Mouse (Mus musculus) heart, embryonic 14.5 days (tissue): ENCODE results near the gene Ly6g6e. TPM values are rescaled to one million over a fixed set of nuclear protein-coding genes. Genes with fewer than 3 reads are reported as not detected.

Source experiments
- ATAC-seq: fragments of 200-750 bp; cut with Nextera tagmentation; 2 replicates; pipeline ENCODE4 v1.8.0; 2017; ENCODE audit warnings: low read depth, moderate TSS enrichment; ENCODE audit not compliant: insufficient number of reproducible peaks, insufficient read depth, low FRiP score
- H3K27ac ChIP-seq, 2 experiments: fragments of 200-500 bp in 1 of 2; fragments of 300-500 bp in 1 of 2; sonication (generic) in 1 of 2; replicated peaks in 1 of 2; 2 replicates each; pipeline ENCODE4 v1.5.1; 2012 to 2014; ENCODE audit warnings: low read depth in 2 of 2, low read length in 2 of 2, control low read depth in 1 of 2, mild to moderate bottlenecking in 1 of 2, mixed read lengths in 1 of 2; ENCODE audit not compliant: control insufficient read depth in 1 of 2, insufficient read depth in 1 of 2
- H3K27me3 ChIP-seq: fragments of 300-500 bp; sonication (generic); 2 replicates; pipeline ENCODE4 v1.6.1; 2014; ENCODE audit warnings: mild to moderate bottlenecking, low read length, control low read depth; ENCODE audit not compliant: control insufficient read depth, insufficient read depth
- H3K36me3 ChIP-seq: fragments of 300-500 bp; sonication (generic); 2 replicates; pipeline ENCODE4 v1.6.1; 2014; ENCODE audit warnings: mild to moderate bottlenecking, control low read depth, low read length, mixed read lengths; ENCODE audit not compliant: control insufficient read depth, insufficient read depth
- H3K4me1 ChIP-seq, 2 experiments: fragments of 200-500 bp in 1 of 2; fragments of 300-500 bp in 1 of 2; sonication (generic) in 1 of 2; 2 replicates each; pipeline ENCODE4 v1.6.1; 2012 to 2014; ENCODE audit warnings: low read length in 2 of 2, control low read depth in 1 of 2, mixed read lengths in 1 of 2; ENCODE audit not compliant: control insufficient read depth in 2 of 2, insufficient read depth in 2 of 2
- H3K4me2 ChIP-seq: fragments of 300-500 bp; sonication (generic); 2 replicates; pipeline ENCODE4 v1.6.1; 2014; ENCODE audit warnings: mild to moderate bottlenecking, low read length
- H3K4me3 ChIP-seq, 2 experiments: fragments of 200-500 bp in 1 of 2; fragments of 300-500 bp in 1 of 2; sonication (generic) in 1 of 2; 2 replicates each; pipeline ENCODE4 v1.5.1; 2012 to 2014; ENCODE audit warnings: low read length in 2 of 2, mild to moderate bottlenecking in 2 of 2, control low read depth in 1 of 2, low read depth in 1 of 2, moderate library complexity in 1 of 2; ENCODE audit not compliant: control insufficient read depth in 1 of 2, insufficient read depth in 1 of 2
- H3K9ac ChIP-seq: fragments of 300-500 bp; sonication (generic); 2 replicates; pipeline ENCODE4 v1.6.1; 2014; ENCODE audit warnings: mild to moderate bottlenecking, low read length
- H3K9me3 ChIP-seq: fragments of 300-500 bp; sonication (generic); 2 replicates; pipeline ENCODE4 v1.6.1; 2016; ENCODE audit warnings: low read length, control low read depth; ENCODE audit not compliant: control insufficient read depth
- WGBS: fragments of 180-500 bp; shearing (Covaris S2); extraction: QIAGEN DNeasy Blood & Tissue Kit; methylation state at CpG from one replicate; pipeline ENCODE4 v1.1.7; 2014; 5-methylcytosine and 5-hydroxymethylcytosine counted together
- polyA plus RNA-seq: library from polyadenylated mRNA; unstranded; fragments of >200 nt; fragmentation: Nextera tagmentation; extraction: Ambion mirVana; gene quantifications from 2 replicates; pipeline ENCODE4 v1.2.1, GENCODE M21; 2014

Gene Ly6g6e
- polyA plus RNA-seq, 1 experiment from 2014 or later, result 0.32 TPM

DNA sequence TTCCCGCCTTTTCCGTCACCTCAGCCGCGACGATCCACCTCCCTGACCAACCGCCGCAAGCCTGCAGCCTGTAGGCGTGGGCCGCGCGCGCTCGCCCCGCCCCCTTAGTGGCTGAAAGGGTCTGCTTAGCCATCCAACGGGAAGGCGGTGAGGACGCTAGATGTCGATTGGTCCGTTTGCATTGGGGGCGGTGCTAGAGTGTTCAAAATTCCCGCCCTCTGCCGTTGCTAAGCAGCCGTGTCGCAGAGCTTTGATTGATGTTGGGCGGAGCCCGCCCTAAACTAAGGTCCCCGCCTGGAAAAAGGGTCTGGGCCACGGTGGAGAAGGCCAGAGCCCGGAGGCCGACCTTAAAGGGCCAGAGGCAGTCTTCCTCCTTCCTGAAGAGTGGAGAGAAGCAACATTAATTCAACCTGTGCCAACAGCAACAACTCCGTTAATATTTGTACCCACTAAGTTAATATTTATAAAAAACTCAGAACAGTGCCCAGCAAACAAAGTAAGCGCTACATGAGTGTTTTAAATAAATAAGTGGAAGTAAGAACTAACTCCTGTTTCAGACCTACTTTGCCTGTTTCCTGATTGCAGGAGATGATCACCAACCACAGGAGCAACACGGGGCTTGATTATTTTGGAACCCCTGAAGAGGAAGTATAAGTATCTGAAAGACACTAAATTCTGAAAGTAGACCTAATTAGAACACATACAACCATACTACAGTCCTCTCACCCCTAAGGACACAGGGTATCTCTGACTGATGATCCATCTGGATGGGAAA is 29.8 kb upstream of the Ly6g6e start, which contains the start of gene Msh5:
Gene Msh5 (minus strand): TSS at position 65 of the 775 bp plus-strand sequence.
- peak within 1 kb of the TSS; percentile 99 for H3K4me2 ChIP-seq
- H3K27me3 ChIP-seq, result no peaks in the 10 kb centered on the region
- WGBS, result 3% methylated on average over 33 of the region's 33 CpGs
- peak within 1 kb of the TSS; percentile 47 to 65 for H3K4me3 ChIP-seq
- peak within 1 kb of the TSS; percentile 94 for H3K9ac ChIP-seq
- ATAC-seq, result peak; percentile 92
- peak within 1 kb of the TSS; percentile 87 to 99 for H3K27ac ChIP-seq
- peaks cover 24 to 51% of the 10 kb centered on the region in 2 experiments for H3K4me1 ChIP-seq
- no peaks in the 10 kb centered on the region for H3K9me3 ChIP-seq
- H3K36me3 ChIP-seq, result no peaks in the 10 kb centered on the region

GRCm38 (mm10) chr17:35047688-35048087 is 29.0 kb upstream of the Ly6g6e start:
- peak overlapping the region; percentile 44 for H3K9ac ChIP-seq

GRCm38 (mm10) chr17:35048149-35048931 is 28.4 kb upstream of the Ly6g6e start:
- Histone ChIP-seq H3K27ac (peak overlapping the region; percentile 99), H3K9me3 (no peaks in the 10 kb centered on the region), H3K36me3 (peaks cover 13% of the 10 kb centered on the region), H3K4me1 (peaks cover 32 to 61% of the 10 kb centered on the region in 2 experiments), H3K9ac (peak overlapping the region; percentile 44), H3K4me2 (peak overlapping the region; percentile 75), H3K27me3 (no peaks in the 10 kb centered on the region), H3K4me3 (no peak overlapping the region)
- WGBS, result 21% methylated on average over 11 of the region's 11 CpGs
- ATAC-seq, result no peak

More at GRCm38 (mm10) chr17:35047688-35048087, 29.0 kb upstream of the Ly6g6e start:
- H3K27ac ChIP-seq, result peak overlapping the region; percentile 87 to 99
- H3K36me3 ChIP-seq, result peaks cover 6% of the 10 kb centered on the region
- no peak for ATAC-seq
- no peaks in the 10 kb centered on the region for H3K9me3 ChIP-seq
- H3K27me3 ChIP-seq, result no peaks in the 10 kb centered on the region
- peaks cover 31 to 58% of the 10 kb centered on the region in 2 experiments for H3K4me1 ChIP-seq
- peak overlapping the region; percentile 75 for H3K4me2 ChIP-seq
- no peak overlapping the region for H3K4me3 ChIP-seq
- 44% methylated on average over 1 of the region's 1 CpGs for WGBS

DNA sequence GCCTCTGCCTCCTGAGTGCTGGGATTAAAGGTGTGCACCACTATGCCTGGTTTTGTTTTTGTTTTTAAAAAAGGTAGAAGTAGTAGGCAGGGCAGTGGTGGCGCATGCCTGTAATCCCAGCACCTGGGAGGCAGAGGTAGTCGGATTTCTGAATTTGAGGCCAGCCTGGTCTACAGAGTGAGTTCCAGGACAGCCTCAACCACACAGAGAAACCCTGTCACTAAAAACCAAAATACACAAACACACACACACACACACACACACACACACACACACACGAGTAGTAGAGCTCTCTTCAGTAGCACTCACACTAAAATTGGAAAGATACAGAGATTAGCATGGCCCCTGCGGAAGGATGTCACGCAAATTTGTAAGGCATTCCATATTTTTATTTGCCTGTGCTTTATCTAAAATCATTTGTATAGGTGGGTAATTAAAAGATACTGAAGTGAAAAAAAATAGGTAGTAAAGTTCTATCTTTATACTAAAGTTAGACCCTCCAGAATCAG is 27.7 kb upstream of the Ly6g6e start:
- no peaks in the 10 kb centered on the region for H3K27me3 ChIP-seq
- H3K36me3 ChIP-seq, result peaks cover 19% of the 10 kb centered on the region
- ATAC-seq, result no peak
- H3K4me3 ChIP-seq, result peak overlapping the region in 1 of 2 experiments; percentile 63; a peak in 1 of 4 replicates
- WGBS, result 59% methylated on average over 5 of the region's 5 CpGs
- peaks cover 32 to 60% of the 10 kb centered on the region in 2 experiments for H3K4me1 ChIP-seq
- peak overlapping the region; percentile 99 for H3K27ac ChIP-seq
- H3K9me3 ChIP-seq, result no peaks in the 10 kb centered on the region
- peak overlapping the region; percentile 94; the same call in 1 of the 2 replicates for H3K9ac ChIP-seq
- H3K4me2 ChIP-seq, result peak overlapping the region; percentile 75

- 1% methylated on average over 11 of the region's 11 CpGs for WGBS
Measured at GRCm38 (mm10) chr17:35049561-35050016, 27.1 kb upstream of the Ly6g6e start, which contains the start of gene Clic1. TSS of gene Clic1 (plus strand) at chr17:35049966.

DNA sequence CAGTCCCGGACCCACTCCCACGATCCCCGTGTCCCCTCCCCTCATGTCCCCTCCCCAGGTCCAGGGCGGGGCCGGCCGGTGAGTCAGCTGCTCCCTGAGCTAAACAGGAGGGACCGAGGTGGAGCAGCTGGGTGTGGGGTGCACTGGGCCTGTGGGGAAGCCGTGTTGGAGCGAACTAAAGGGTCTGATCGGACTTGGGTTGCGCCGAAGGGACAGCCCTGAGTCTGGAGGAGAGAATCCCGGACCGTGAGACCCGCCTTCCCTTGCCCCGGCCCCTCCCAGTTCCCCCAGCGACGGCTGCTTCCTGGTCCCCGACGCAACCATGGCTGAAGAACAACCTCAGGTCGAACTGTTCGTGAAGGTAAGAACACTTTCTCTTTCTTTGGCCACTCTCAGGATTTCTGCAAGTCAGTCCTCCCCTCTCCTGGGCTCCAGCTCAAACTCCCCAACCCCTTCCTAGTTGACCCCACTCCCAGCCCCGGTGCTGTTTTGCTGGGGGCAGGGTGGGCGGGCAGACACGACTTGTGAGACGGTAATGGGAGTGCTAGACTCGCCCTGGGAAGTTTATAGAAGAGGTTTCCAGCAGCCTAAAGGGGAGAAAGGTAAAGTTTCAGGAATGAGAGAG is 26.5 kb upstream of the Ly6g6e start:
- under 1% methylated on average over 27 of the region's 27 CpGs for WGBS
- H3K9ac ChIP-seq, result peak overlapping the region; percentile 94
- peak overlapping the region; percentile 99 for H3K27ac ChIP-seq
- H3K36me3 ChIP-seq, result peaks cover 31% of the 10 kb centered on the region
- ATAC-seq, result peak; percentile 11
- no peaks in the 10 kb centered on the region for H3K27me3 ChIP-seq
- H3K4me1 ChIP-seq, result peaks cover 28 to 48% of the 10 kb centered on the region in 2 experiments
- peak overlapping the region; percentile 55 to 63 for H3K4me3 ChIP-seq
- peak overlapping the region; percentile 75 for H3K4me2 ChIP-seq
- H3K9me3 ChIP-seq, result no peaks in the 10 kb centered on the region

More at GRCm38 (mm10) chr17:35049561-35050016, 27.1 kb upstream of the Ly6g6e start, which contains the start of gene Clic1:
- H3K36me3 ChIP-seq, result peaks cover 25% of the 10 kb centered on the region
- H3K9me3 ChIP-seq, result no peaks in the 10 kb centered on the region
- H3K4me2 ChIP-seq, result peak within 1 kb of the TSS; percentile 75
- H3K4me3 ChIP-seq, result peak within 1 kb of the TSS; percentile 55 to 63
- no peaks in the 10 kb centered on the region for H3K27me3 ChIP-seq
- peak; percentile 24 for ATAC-seq
- peaks cover 32 to 54% of the 10 kb centered on the region in 2 experiments for H3K4me1 ChIP-seq
- H3K27ac ChIP-seq, result peak within 1 kb of the TSS; percentile 99
- peak within 1 kb of the TSS; percentile 94 for H3K9ac ChIP-seq
